Mouse (Mus musculus): ENCODE measurements at regions not wholly inside any gene's neighbourhood (a gene's known extent, or its start where the extent isn't known, plus 50 kb on each side); places are given as distances from the start of the nearest gene placed in this dataset.
A peak's percentile ranks its signal among the peaks of the same experiment; 100 is the strongest.

DNA sequence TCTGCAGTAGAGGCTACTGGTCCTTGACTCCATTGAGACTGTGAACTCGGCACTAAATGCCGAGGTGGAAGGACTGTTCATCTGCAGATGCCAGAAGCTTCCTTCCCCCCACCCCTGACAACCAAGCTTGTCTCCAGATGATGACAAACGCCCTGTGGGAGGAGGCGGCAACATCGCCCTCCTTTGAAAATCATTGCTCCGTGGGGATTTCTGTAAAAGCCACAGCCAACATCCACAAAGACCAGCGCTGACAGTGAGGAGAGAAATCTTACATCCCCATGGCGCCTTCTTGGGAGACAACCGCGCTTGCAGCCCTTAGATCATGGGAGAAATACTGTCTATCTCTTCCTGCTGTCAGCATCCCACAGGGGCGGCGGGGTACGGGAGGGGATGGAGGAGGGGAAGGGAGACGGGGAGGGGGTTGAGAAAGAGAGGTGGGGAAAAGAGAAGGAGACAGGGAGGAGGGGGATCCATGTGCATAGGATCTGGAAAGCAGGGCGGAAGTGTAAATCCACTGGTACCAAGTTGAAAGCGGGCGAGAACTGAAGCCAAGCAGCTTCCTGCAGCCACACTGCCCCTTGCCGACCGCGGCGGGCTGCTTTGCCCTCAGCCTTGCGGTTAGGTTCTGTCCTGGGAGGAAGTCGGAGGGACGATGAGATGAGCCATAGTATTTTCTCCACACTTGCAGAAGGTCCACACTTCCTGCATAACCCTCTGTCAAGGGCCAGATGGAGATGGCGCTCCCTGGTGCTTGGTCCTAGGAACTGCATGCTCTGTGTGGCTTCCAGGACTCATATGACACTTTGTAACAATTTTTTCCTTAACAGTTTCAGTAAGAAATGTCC, 72.9 kb downstream of the Cryba4 start:
- 32% methylated on average over 25 of the region's 25 CpGs for WGBS
- Histone ChIP-seq H3K4me3 (peak overlapping the region; percentile 24), H3K9me3 (no peaks in the 10 kb centered on the region), H3K27me3 (no peaks in the 10 kb centered on the region), H3K9ac (replicated peaks) (no peak overlapping the region; the same call in 1 of the 2 replicates), H3K4me1 (peaks cover 7% of the 10 kb centered on the region; the same call in 1 of the 2 replicates), H3K27ac (replicated peaks) (0 out of 2 replicates have a peak overlapping the region, but pooled peaks have one; percentile 18), H3K36me3 (no peaks in the 10 kb centered on the region), H3K4me2 (replicated peaks) (peak overlapping the region; percentile 37)
- ATAC-seq (replicated peaks), result no peak

DNA sequence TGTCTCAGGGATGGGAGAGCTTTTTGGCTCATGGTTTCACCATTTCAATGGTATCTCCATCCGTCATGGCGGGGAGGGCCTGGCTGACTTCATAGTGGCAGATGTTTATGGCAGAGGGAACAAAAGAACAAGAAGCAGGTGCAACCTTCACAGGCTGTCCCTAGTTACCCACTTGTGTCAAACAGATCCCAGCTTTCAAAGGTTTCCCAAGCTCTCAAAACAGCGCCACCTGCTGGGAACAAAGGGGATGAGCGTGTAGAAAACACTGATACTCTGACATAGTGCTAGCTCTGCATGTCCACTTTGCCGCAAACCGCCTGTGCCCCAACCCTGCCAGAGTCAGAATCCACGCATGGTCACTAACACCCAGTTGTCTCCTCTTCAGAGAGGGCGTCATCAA, 69.5 kb downstream of the Cryba4 start:
- Histone ChIP-seq H3K27ac (replicated peaks) (no peak overlapping the region), H3K9me3 (no peaks in the 10 kb centered on the region), H3K4me2 (replicated peaks) (no peak overlapping the region), H3K9ac (replicated peaks) (no peak overlapping the region), H3K36me3 (no peaks in the 10 kb centered on the region), H3K4me1 (peaks cover 7% of the 10 kb centered on the region; the same call in 1 of the 2 replicates), H3K4me3 (no peak overlapping the region), H3K27me3 (no peaks in the 10 kb centered on the region)
- 40% methylated on average over 8 of the region's 8 CpGs for WGBS
- ATAC-seq (replicated peaks), result no peak

DNA sequence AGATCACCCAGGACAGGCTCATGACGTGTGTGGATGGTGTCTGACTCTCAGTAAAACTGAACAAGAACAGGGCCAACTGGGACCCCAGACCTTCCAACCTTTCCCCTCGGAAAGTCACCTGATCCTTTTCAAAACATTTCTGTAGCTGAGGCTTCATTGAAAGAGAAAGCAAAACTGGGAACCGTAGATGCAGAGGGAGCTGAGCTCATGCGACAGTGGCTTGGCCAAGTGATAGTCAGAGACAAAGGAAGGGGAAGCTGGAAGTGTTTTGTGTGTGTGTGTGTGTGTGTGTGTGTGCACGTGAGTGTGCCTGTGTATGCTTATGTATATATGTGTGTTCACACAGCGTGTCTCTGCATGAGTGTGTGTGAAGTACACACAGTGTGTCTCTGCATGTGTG, 56.7 kb downstream of the Cryba4 start:
- WGBS, result 73% methylated on average over 6 of the region's 6 CpGs
- no peaks in the 10 kb centered on the region for H3K4me1 ChIP-seq
- H3K27ac ChIP-seq (replicated peaks), result no peak overlapping the region
- no peak overlapping the region for H3K4me3 ChIP-seq
- H3K27me3 ChIP-seq, result no peaks in the 10 kb centered on the region
- no peaks in the 10 kb centered on the region for H3K36me3 ChIP-seq
- no peak overlapping the region for H3K4me2 ChIP-seq (replicated peaks)
- H3K9ac ChIP-seq (replicated peaks), result no peak overlapping the region
- no peaks in the 10 kb centered on the region for H3K9me3 ChIP-seq
- no peak for ATAC-seq (replicated peaks)
